Mouse (Mus musculus) olfactory bulb, adult 2 months (tissue): ENCODE data around the gene Prmt7. TPM values are rescaled to one million over a fixed set of nuclear protein-coding genes. Genes with fewer than 3 reads are reported as not detected.

ENCODE experiments used
- H3K27ac ChIP-seq: fragments of 200-500 bp; 2 replicates; pipeline ENCODE4 v1.5.1; 2012; ENCODE audit warnings: low read depth, low read length; ENCODE audit not compliant: insufficient read depth
- H3K4me1 ChIP-seq: fragments of 200-500 bp; 2 replicates; pipeline ENCODE4 v1.6.1; 2012; ENCODE audit warnings: low read length; ENCODE audit not compliant: control insufficient read depth, insufficient read depth
- H3K4me3 ChIP-seq: fragments of 200-500 bp; 2 replicates; pipeline ENCODE4 v1.5.1; 2012; ENCODE audit warnings: mild to moderate bottlenecking, low read depth, low read length, moderate library complexity; ENCODE audit not compliant: insufficient read depth
- CTCF ChIP-seq: fragments of 200-500 bp; IDR thresholded peaks from 2 replicates; pipeline ENCODE4 v1.5.1; 2012; ENCODE audit warnings: low read depth, mild to moderate bottlenecking, low read length, moderate library complexity; ENCODE audit not compliant: insufficient read depth
- POLR2A ChIP-seq: fragments of 200-500 bp; IDR thresholded peaks from 2 replicates; pipeline ENCODE4 v1.6.1; 2012; ENCODE audit warnings: mild to moderate bottlenecking, low read depth, low read length, moderate library complexity; ENCODE audit not compliant: insufficient read depth
- WGBS: fragments of 180-500 bp; shearing (Covaris S2); methylation state at CpG from one replicate; pipeline ENCODE4 v1.1.7; 2018; 5-methylcytosine and 5-hydroxymethylcytosine counted together
- polyA plus RNA-seq: library from polyadenylated mRNA; stranded (reverse); fragments of >200 nt; gene quantifications from 2 replicates; pipeline ENCODE4 v1.2.4, GENCODE M21; 2012; ENCODE audit warnings: low replicate concordance; ENCODE audit not compliant: missing spikeins, insufficient read depth, insufficient read length

Gene Prmt7
- polyA plus RNA-seq, 1 experiment = not detected

DNA sequence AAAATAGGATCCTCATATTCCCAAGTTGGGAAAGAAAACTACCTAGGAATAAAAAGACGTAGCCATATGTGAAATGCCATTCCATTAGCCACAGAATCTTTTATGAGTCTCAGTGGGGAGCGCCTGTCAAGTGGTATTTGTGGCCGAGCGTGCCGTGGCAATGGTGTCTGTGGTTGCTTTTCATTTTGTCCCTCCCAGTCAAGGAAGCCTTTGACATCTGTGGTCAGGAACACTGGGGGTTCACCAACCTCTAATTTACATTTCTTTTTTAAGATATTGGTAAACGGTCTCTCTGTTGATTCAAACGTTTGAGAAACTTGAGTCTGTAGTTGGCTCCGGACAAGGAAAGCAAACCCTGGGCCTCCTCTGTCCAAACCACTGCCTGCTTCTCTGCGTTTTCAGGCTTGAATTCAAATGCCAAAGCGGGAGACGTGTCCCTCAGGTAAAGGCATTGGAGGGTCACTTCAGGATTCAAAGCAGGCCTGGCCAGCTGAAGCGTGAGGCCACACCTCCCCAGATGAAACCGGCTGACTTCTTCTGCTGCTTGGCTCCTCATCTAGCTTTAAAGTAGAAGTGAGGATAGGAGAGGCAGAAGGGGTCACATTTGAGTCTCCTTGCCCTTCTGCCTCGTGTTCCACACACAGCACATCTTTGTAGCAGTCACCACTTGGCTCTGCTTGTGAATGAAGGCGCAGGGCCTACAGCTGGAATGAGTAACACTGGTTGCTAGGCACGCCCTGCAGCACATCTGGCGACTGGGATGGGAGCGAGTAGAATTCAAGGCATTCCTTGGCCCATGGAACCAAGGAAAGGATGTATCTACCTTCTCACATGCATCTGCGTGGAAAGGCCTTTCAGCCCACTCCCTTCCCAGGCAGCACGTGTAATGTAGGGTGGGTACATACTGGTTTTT lies 82.0 kb downstream of the Prmt7 start:
- no peaks in the 10 kb centered on the region for H3K4me1 ChIP-seq
- no peak for TF ChIP-seq POLR2A
- TF ChIP-seq CTCF = no peak
- H3K27ac ChIP-seq = no peak overlapping the region
- H3K4me3 ChIP-seq = no peak overlapping the region
- WGBS = 82% methylated on average over 20 of the region's 20 CpGs

GRCm38 (mm10) chr8:106298261-106298660 lies 87.5 kb downstream of the Prmt7 start:
- 81% methylated on average over 5 of the region's 5 CpGs for WGBS

DNA sequence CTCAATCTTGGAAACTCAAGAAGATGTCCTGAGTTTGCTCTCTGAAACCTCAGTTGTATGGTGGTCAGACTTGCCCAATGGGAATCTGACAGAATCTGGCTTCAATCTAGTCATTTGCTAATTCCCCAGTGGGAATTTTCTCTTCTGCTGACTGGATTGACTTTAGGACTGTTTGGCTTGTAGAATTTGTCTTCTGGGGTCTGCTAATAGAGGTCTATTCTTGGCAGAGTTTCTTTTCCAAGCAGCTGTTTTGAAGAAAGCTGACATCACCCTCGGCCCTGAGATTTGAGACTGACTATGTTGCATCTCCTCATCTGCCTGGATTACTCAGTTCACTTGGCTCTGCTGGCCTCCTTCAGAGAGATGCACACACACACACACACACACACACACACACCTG lies 88.1 kb downstream of the Prmt7 start:
- peaks cover 3% of the 10 kb centered on the region for H3K4me1 ChIP-seq
- WGBS = 67% methylated on average over 1 of the region's 1 CpGs
- no peak overlapping the region for H3K4me3 ChIP-seq
- TF ChIP-seq CTCF (no peak), POLR2A (no peak)
- no peak overlapping the region for H3K27ac ChIP-seq

More at GRCm38 (mm10) chr8:106298261-106298660, 87.5 kb downstream of the Prmt7 start:
- Histone ChIP-seq H3K4me3 (no peak overlapping the region), H3K4me1 (peaks cover 3% of the 10 kb centered on the region), H3K27ac (no peak overlapping the region)
- TF ChIP-seq POLR2A (no peak), CTCF (no peak)

DNA sequence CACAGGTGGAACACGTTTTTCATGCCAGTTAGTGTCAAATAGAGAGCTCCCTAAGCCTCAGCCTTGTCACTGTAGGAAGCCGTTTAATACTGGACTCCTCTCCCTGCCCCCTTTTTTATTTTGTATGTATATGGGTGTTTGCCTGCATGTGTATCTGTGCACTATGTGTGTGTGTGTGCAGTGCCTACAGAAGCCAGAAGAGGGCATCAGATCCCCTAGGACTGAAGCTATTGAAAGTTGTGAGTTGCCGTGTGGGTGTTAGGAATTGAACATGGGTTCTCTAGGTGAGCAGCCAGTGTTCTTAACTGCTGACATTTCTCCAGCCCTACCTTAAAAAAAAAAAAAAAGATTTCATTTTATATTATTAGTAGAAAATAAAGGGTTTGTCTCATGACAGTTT lies 89.0 kb downstream of the Prmt7 start:
- WGBS = 93% methylated on average over 3 of the region's 3 CpGs
- Histone ChIP-seq H3K27ac (no peak overlapping the region), H3K4me3 (no peak overlapping the region), H3K4me1 (peaks cover 3% of the 10 kb centered on the region)
- TF ChIP-seq POLR2A = no peak
- TF ChIP-seq CTCF = no peak

- TF ChIP-seq CTCF = no peak
- H3K4me3 ChIP-seq = no peak overlapping the region
- WGBS = 44% methylated on average over 9 of the region's 9 CpGs
- no peak overlapping the region for H3K27ac ChIP-seq
- peaks cover 3% of the 10 kb centered on the region for H3K4me1 ChIP-seq
Measured at GRCm38 (mm10) chr8:106300739-106301715, 90.3 kb downstream of the Prmt7 start.

Other genes starting within 250 kb of the Prmt7 start
- not detected in 2 replicates for gene Slc12a4, start 244.8 kb upstream of the Prmt7 start, polyA plus RNA-seq
- not detected in 2 replicates for gene Dpep3, start 231.5 kb upstream of the Prmt7 start, polyA plus RNA-seq
- gene Dus2, start 219.6 kb upstream of the Prmt7 start, polyA plus RNA-seq = not detected in 2 replicates
- not detected in 2 replicates for gene Dpep2nb, start 205.0 kb upstream of the Prmt7 start, polyA plus RNA-seq
- not detected in 2 replicates for gene Ddx28, start 199.1 kb upstream of the Prmt7 start, polyA plus RNA-seq
- 102 and 111 TPM in 2 replicates for gene Nfatc3, start 152.1 kb upstream of the Prmt7 start, polyA plus RNA-seq
- gene Esrp2, start 74.0 kb upstream of the Prmt7 start, polyA plus RNA-seq = not detected in 2 replicates
- not detected in 2 replicates for gene Pla2g15, start 60.5 kb upstream of the Prmt7 start, polyA plus RNA-seq
- not detected in 2 replicates for gene Slc7a6, start 42.1 kb upstream of the Prmt7 start, polyA plus RNA-seq
- gene Slc7a6os, start within 50 bp of the Prmt7 start, polyA plus RNA-seq = not detected in 2 replicates
- not detected in 2 replicates for gene Smpd3, start 127.1 kb downstream of the Prmt7 start, polyA plus RNA-seq
- gene Zfp90, start 204.4 kb downstream of the Prmt7 start, polyA plus RNA-seq = not detected in 2 replicates